Mouse (Mus musculus): ENCODE measurements around the gene Dcps. TPM values are rescaled to one million over a fixed set of nuclear protein-coding genes. Genes with fewer than 3 reads are reported as not detected.
A peak's percentile ranks its signal among the peaks of the same experiment; 100 is the strongest.

Dcps gene
- polyA plus RNA-seq, 1 experiment from 2014 or later: 81.0 TPM

DNA sequence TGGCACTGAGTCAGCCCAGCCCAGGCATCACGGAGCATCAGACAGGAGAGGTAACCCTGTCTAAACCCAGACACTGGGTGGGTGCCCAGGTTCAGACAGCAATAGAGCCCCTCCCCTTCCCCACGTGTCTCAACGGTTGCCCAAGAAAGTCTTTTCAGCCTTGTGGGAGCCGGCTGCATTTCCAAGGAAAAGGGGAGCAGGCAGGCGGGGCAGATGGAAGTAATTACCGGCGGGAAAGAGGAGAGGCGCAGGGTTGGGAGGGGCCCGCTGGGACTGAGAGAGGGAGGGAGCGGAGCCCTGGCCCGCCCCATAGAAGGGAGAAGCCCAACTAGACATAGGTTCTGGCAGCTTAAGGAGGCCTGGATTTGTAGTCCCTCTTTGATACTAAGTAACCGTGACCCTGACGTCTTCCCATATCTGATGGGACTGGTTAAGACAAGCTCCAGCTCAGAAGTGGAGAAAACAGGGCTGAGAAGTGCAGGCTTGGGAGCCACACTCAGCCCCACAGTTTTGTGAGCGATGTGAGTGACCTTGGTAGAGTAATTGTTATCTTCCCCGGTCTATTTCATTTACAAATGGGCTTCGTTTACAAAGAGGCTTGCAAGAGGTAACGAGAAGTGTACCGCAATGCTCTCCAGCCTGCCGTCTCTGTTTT lies 63.8 kb downstream of the Dcps start:
- ATAC-seq (ENCODE audit: low FRiP score, low TSS enrichment): no peak
- Histone ChIP-seq H3K27ac (replicated peaks; ENCODE audit: low read depth, low read length) (no peak overlapping the region), H3K36me3 (ENCODE audit: control insufficient read depth, insufficient read depth, low read length) (no peaks in the 10 kb centered on the region), H3K9ac (replicated peaks; ENCODE audit: low read length) (no peak overlapping the region), H3K4me1 (ENCODE audit: control insufficient read depth, insufficient read depth, low read length) (0 out of 2 replicates have a peak, but pooled peaks cover 9% of the 10 kb centered on the region), H3K4me3 (replicated peaks; ENCODE audit: low read depth, low read length) (no peak overlapping the region), H3K9me3 (ENCODE audit: control insufficient read depth, low read length) (no peaks in the 10 kb centered on the region), H3K27me3 (ENCODE audit: control insufficient read depth, insufficient read depth, low read length) (no peaks in the 10 kb centered on the region), H3K4me2 (ENCODE audit: low read length) (peak overlapping the region; percentile 13; the same call in 1 of the 2 replicates)
- peak; percentile 39 for DNase-seq
- WGBS: 23% methylated on average over 19 of the region's 19 CpGs

- ATAC-seq (ENCODE audit: low FRiP score, low TSS enrichment) (no peak), DNase-seq (no peak)
- H3K4me1 ChIP-seq (ENCODE audit: control insufficient read depth, insufficient read depth, low read length): 0 out of 2 replicates have a peak, but pooled peaks cover 9% of the 10 kb centered on the region
- no peaks in the 10 kb centered on the region for H3K9me3 ChIP-seq (ENCODE audit: control insufficient read depth, low read length)
- H3K9ac ChIP-seq (replicated peaks; ENCODE audit: low read length): no peak overlapping the region
- H3K27ac ChIP-seq (replicated peaks; ENCODE audit: low read depth, low read length): no peak overlapping the region
- no peak overlapping the region for H3K4me2 ChIP-seq (ENCODE audit: low read length)
- WGBS: 80% methylated on average over 7 of the region's 7 CpGs
- no peaks in the 10 kb centered on the region for H3K36me3 ChIP-seq (ENCODE audit: control insufficient read depth, insufficient read depth, low read length)
- H3K27me3 ChIP-seq (ENCODE audit: control insufficient read depth, insufficient read depth, low read length): no peaks in the 10 kb centered on the region
- H3K4me3 ChIP-seq (replicated peaks; ENCODE audit: low read depth, low read length): no peak overlapping the region
Observed at GRCm38 (mm10) chr9:35111446-35111845, 64.4 kb downstream of the Dcps start.

GRCm38 (mm10) chr9:35110567-35110966 lies 65.3 kb downstream of the Dcps start:
- no peak overlapping the region for H3K27ac ChIP-seq (replicated peaks; ENCODE audit: low read depth, low read length)
- DNase-seq (no peak), ATAC-seq (ENCODE audit: low FRiP score, low TSS enrichment) (no peak)
- H3K9ac ChIP-seq (replicated peaks; ENCODE audit: low read length): no peak overlapping the region
- no peaks in the 10 kb centered on the region for H3K27me3 ChIP-seq (ENCODE audit: control insufficient read depth, insufficient read depth, low read length)
- H3K4me1 ChIP-seq (ENCODE audit: control insufficient read depth, insufficient read depth, low read length): 0 out of 2 replicates have a peak, but pooled peaks cover 6% of the 10 kb centered on the region
- no peaks in the 10 kb centered on the region for H3K9me3 ChIP-seq (ENCODE audit: control insufficient read depth, low read length)
- H3K4me3 ChIP-seq (replicated peaks; ENCODE audit: low read depth, low read length): no peak overlapping the region
- H3K36me3 ChIP-seq (ENCODE audit: control insufficient read depth, insufficient read depth, low read length): no peaks in the 10 kb centered on the region
- WGBS: 82% methylated on average over 4 of the region's 4 CpGs
- H3K4me2 ChIP-seq (ENCODE audit: low read length): no peak overlapping the region

DNA sequence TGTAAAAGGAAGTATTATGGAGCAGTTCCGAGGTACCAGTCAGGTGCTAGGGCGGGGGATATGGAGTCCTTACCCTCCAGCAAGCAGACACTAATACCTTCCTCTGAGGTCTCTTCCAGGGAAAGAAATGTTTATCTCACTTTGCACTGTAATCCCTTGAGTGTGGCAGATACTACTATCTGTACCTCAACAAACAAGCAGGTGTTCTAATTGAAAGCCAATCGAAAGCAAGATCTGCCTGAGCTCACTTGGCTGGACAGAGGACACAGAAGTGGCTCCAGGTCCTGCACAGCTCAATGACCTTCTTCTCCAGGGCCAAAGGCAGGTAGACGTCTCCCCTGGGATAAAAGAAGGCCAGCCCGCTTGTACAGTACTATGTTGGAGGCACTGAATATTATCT lies 65.8 kb downstream of the Dcps start:
- Histone ChIP-seq H3K27ac (replicated peaks; ENCODE audit: low read depth, low read length) (no peak overlapping the region), H3K36me3 (ENCODE audit: control insufficient read depth, insufficient read depth, low read length) (no peaks in the 10 kb centered on the region), H3K4me2 (ENCODE audit: low read length) (no peak overlapping the region), H3K4me1 (ENCODE audit: control insufficient read depth, insufficient read depth, low read length) (0 out of 2 replicates have a peak, but pooled peaks cover 6% of the 10 kb centered on the region), H3K27me3 (ENCODE audit: control insufficient read depth, insufficient read depth, low read length) (no peaks in the 10 kb centered on the region), H3K9ac (replicated peaks; ENCODE audit: low read length) (no peak overlapping the region), H3K4me3 (replicated peaks; ENCODE audit: low read depth, low read length) (no peak overlapping the region), H3K9me3 (ENCODE audit: control insufficient read depth, low read length) (no peaks in the 10 kb centered on the region)
- DNase-seq: no peak
- 93% methylated on average over 5 of the region's 5 CpGs for WGBS
- no peak for ATAC-seq (ENCODE audit: low FRiP score, low TSS enrichment)

DNA sequence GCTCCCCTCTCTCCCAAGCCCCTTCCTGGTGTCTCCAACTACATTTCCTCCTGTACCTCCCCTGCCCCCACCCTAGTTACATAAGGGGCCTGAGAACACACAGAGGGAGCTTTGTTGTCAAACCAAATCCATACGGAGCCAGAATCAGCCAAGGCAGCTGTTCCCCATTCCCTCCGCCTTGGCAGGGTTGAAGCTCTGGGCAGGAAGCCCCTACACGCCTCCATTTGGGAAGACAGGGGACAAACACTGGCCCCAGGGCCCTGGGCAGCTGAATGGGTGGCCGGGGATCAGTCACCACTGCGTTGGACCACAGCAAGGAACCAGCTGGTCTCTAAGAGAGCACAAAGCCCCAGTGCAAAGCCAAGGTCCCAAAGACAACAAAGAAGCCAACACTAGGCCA lies 66.9 kb downstream of the Dcps start:
- no peak overlapping the region for H3K27ac ChIP-seq (replicated peaks; ENCODE audit: low read depth, low read length)
- 66% methylated on average over 5 of the region's 5 CpGs for WGBS
- 0 out of 2 replicates have a peak, but pooled peaks cover 6% of the 10 kb centered on the region for H3K4me1 ChIP-seq (ENCODE audit: control insufficient read depth, insufficient read depth, low read length)
- H3K4me2 ChIP-seq (ENCODE audit: low read length): no peak overlapping the region
- no peaks in the 10 kb centered on the region for H3K27me3 ChIP-seq (ENCODE audit: control insufficient read depth, insufficient read depth, low read length)
- peak; percentile 20 for DNase-seq
- H3K36me3 ChIP-seq (ENCODE audit: control insufficient read depth, insufficient read depth, low read length): no peaks in the 10 kb centered on the region
- no peak overlapping the region for H3K4me3 ChIP-seq (replicated peaks; ENCODE audit: low read depth, low read length)
- H3K9me3 ChIP-seq (ENCODE audit: control insufficient read depth, low read length): no peaks in the 10 kb centered on the region
- H3K9ac ChIP-seq (replicated peaks; ENCODE audit: low read length): no peak overlapping the region
- no peak for ATAC-seq (ENCODE audit: low FRiP score, low TSS enrichment)

- Histone ChIP-seq H3K9me3 (ENCODE audit: control insufficient read depth, low read length) (no peaks in the 10 kb centered on the region), H3K36me3 (ENCODE audit: control insufficient read depth, insufficient read depth, low read length) (no peaks in the 10 kb centered on the region), H3K27me3 (ENCODE audit: control insufficient read depth, insufficient read depth, low read length) (no peaks in the 10 kb centered on the region), H3K9ac (replicated peaks; ENCODE audit: low read length) (no peak overlapping the region), H3K4me2 (ENCODE audit: low read length) (no peak overlapping the region), H3K4me1 (ENCODE audit: control insufficient read depth, insufficient read depth, low read length) (0 out of 2 replicates have a peak, but pooled peaks cover 6% of the 10 kb centered on the region), H3K27ac (replicated peaks; ENCODE audit: low read depth, low read length) (no peak overlapping the region), H3K4me3 (replicated peaks; ENCODE audit: low read depth, low read length) (no peak overlapping the region)
- ATAC-seq (ENCODE audit: low FRiP score, low TSS enrichment): no peak
- 84% methylated on average over 3 of the region's 3 CpGs for WGBS
- DNase-seq: no peak
Observed at GRCm38 (mm10) chr9:35108066-35108465, 67.8 kb downstream of the Dcps start.

GRCm38 (mm10) chr9:35107396-35107795 lies 68.5 kb downstream of the Dcps start:
- DNase-seq: no peak
- ATAC-seq (ENCODE audit: low FRiP score, low TSS enrichment): no peak
- WGBS: 85% methylated on average over 5 of the region's 5 CpGs

GRCm38 (mm10) chr9:35105884-35106880 lies 69.7 kb downstream of the Dcps start:
- DNase-seq (no peak), ATAC-seq (ENCODE audit: low FRiP score, low TSS enrichment) (no peak)
- 68% methylated on average over 15 of the region's 15 CpGs for WGBS
- Histone ChIP-seq H3K4me1 (ENCODE audit: control insufficient read depth, insufficient read depth, low read length) (no peaks in the 10 kb centered on the region), H3K4me3 (replicated peaks; ENCODE audit: low read depth, low read length) (no peak overlapping the region), H3K27me3 (ENCODE audit: control insufficient read depth, insufficient read depth, low read length) (no peaks in the 10 kb centered on the region), H3K4me2 (ENCODE audit: low read length) (no peak overlapping the region), H3K36me3 (ENCODE audit: control insufficient read depth, insufficient read depth, low read length) (no peaks in the 10 kb centered on the region), H3K9me3 (ENCODE audit: control insufficient read depth, low read length) (no peaks in the 10 kb centered on the region), H3K9ac (replicated peaks; ENCODE audit: low read length) (no peak overlapping the region), H3K27ac (replicated peaks; ENCODE audit: low read depth, low read length) (no peak overlapping the region)

More at GRCm38 (mm10) chr9:35107396-35107795, 68.5 kb downstream of the Dcps start:
- Histone ChIP-seq H3K9ac (replicated peaks; ENCODE audit: low read length) (no peak overlapping the region), H3K36me3 (ENCODE audit: control insufficient read depth, insufficient read depth, low read length) (no peaks in the 10 kb centered on the region), H3K4me1 (ENCODE audit: control insufficient read depth, insufficient read depth, low read length) (0 out of 2 replicates have a peak, but pooled peaks cover 6% of the 10 kb centered on the region), H3K9me3 (ENCODE audit: control insufficient read depth, low read length) (no peaks in the 10 kb centered on the region), H3K27me3 (ENCODE audit: control insufficient read depth, insufficient read depth, low read length) (no peaks in the 10 kb centered on the region), H3K4me2 (ENCODE audit: low read length) (no peak overlapping the region), H3K27ac (replicated peaks; ENCODE audit: low read depth, low read length) (no peak overlapping the region), H3K4me3 (replicated peaks; ENCODE audit: low read depth, low read length) (no peak overlapping the region)

Data from midbrain, embryonic 14.5 days (tissue).